In the genomic region with DNA sequence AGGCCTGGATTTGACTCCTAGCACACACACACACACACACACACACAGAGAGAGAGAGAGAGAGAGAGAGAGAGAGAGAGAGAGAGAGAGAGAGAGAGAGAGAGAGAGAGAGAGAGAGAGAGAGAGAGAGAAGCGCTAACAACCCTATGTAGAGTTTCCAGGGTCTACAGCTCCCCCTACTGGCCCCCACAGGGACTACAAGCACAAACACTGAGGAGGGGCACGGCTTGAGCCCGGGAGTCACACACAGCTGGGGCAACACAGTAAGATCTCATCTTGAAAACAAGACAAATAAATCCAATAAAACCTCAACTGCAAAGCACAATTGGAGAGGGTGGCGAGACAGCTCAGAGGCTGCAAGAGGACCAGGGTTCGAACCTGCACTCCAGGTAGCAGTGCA, we compare ENCODE assay signal across 9 mouse cellular contexts. TPM values are rescaled to one million over a fixed set of nuclear protein-coding genes. Genes with fewer than 3 reads are reported as not detected.
DNase-seq lines count a peak whose midpoint lies in the region; ATAC-seq and TF ChIP-seq lines count a peak whose summit lies in the region.
"Had no signal": no experiment of that assay in that cellular context is flagged by ENCODE, and none has a peak within 500 bp of the region (broad histone marks: within the 10 kb centered on the region; RNA-seq: fewer than 3 reads in every experiment).

No protein-coding gene starts in this region.

- no peak overlapping the region for H3K27ac ChIP-seq in kidney, adult 2 months (ENCODE audit: insufficient read depth, low read depth, low read length)
- no peak overlapping the region for H3K27ac ChIP-seq in kidney, embryonic 14.5 days (ENCODE audit: low read depth, low read length)
- no peak overlapping the region for H3K27ac ChIP-seq in ES-Bruce4 (ENCODE audit: insufficient read depth, low read length)
- H3K27ac ChIP-seq in liver, embryonic 14.5 days: no peak overlapping the region
- H3K27ac ChIP-seq: embryonic facial prominence, embryonic 12.5 days; limb, embryonic 12.5 days had no signal

- 53% methylated on average over 5 of the region's 5 CpGs for WGBS in kidney, adult 2 months
- WGBS in kidney, embryonic 14.5 days: 43% methylated on average over 5 of the region's 5 CpGs
- WGBS in liver, embryonic 14.5 days (ENCODE audit: insufficient replicate concordance): 38% methylated on average over 5 of the region's 5 CpGs

- no peaks in the 10 kb centered on the region for H3K27me3 ChIP-seq in kidney, adult 2 months (replicated peaks; ENCODE audit: control insufficient read depth, insufficient read depth, low read length)
- no peaks in the 10 kb centered on the region for H3K27me3 ChIP-seq in kidney, embryonic 14.5 days (ENCODE audit: control insufficient read depth, insufficient read depth, low read length)
- no peaks in the 10 kb centered on the region for H3K27me3 ChIP-seq in ES-Bruce4 (ENCODE audit: control insufficient read depth, insufficient read depth, low read length, poor library complexity, severe bottlenecking)
- H3K27me3 ChIP-seq in liver, embryonic 14.5 days (ENCODE audit: control insufficient read depth, insufficient read depth, low read length): no peaks in the 10 kb centered on the region

- no peak overlapping the region for H3K4me3 ChIP-seq in kidney, adult 2 months (ENCODE audit: insufficient read depth, low read depth, low read length)
- H3K4me3 ChIP-seq in kidney, embryonic 14.5 days (ENCODE audit: low read length): no peak overlapping the region
- H3K4me3 ChIP-seq in ES-Bruce4 (ENCODE audit: low read depth, low read length): no peak overlapping the region
- H3K4me3 ChIP-seq in liver, embryonic 14.5 days (ENCODE audit: insufficient read depth in 1 of 2, low read depth in 2 of 2, low read length in 2 of 2): no peak overlapping the region
- H3K4me3 ChIP-seq: embryonic facial prominence, embryonic 12.5 days; limb, embryonic 12.5 days had no signal

- ATAC-seq in kidney, embryonic 14.5 days (ENCODE audit: low FRiP score, low TSS enrichment): no peak
- ATAC-seq in liver, embryonic 14.5 days (ENCODE audit: insufficient read depth): no peak

- TF ChIP-seq CTCF in kidney, adult 2 months (conservative IDR thresholded peaks at IDR 0.05; ENCODE audit: insufficient read depth, insufficient read length, low read depth, low read length): peak; percentile 53
- TF ChIP-seq CTCF in ES-Bruce4 (IDR thresholded peaks at IDR 0.05; ENCODE audit: low read depth, low read length): peak; percentile 62
- TF ChIP-seq CTCF in liver, embryonic 14.5 days (IDR thresholded peaks at IDR 0.05; ENCODE audit: low read depth): peak; percentile 81

- H3K4me2 ChIP-seq in kidney, embryonic 14.5 days (replicated peaks; ENCODE audit: low read depth, low read length): no peak overlapping the region
- no peak overlapping the region for H3K4me2 ChIP-seq in liver, embryonic 14.5 days (ENCODE audit: low read depth)
- H3K4me2 ChIP-seq: embryonic facial prominence, embryonic 12.5 days; limb, embryonic 12.5 days had no signal

- peak; percentile 25 for DNase-seq in kidney, adult 2 months
- peak; percentile 33 for DNase-seq in adrenal gland, postnatal 25 days
- no peak for DNase-seq in liver, embryonic 14.5 days (ENCODE audit: low read depth in 3 of 3, low spot score in 3 of 3)
- no peak for DNase-seq in layer of hippocampus, postnatal 36 days
- no peak for DNase-seq in urinary bladder, postnatal 25 days (ENCODE audit: low spot score)

- no peak for TF ChIP-seq POLR2A in kidney, adult 2 months (IDR thresholded peaks at IDR 0.05; ENCODE audit: low read depth, low read length)
- no peak for TF ChIP-seq POLR2A in ES-Bruce4 (IDR thresholded peaks at IDR 0.05; ENCODE audit: insufficient read depth, low read length)

- H3K9ac ChIP-seq in kidney, embryonic 14.5 days (ENCODE audit: low read depth, low read length): no peak overlapping the region
- H3K9ac ChIP-seq in ES-Bruce4 (ENCODE audit: low read depth, poor library complexity, severe bottlenecking): no peak overlapping the region
- no peak overlapping the region for H3K9ac ChIP-seq in liver, embryonic 14.5 days (replicated peaks)
- H3K9ac ChIP-seq: embryonic facial prominence, embryonic 12.5 days; limb, embryonic 12.5 days had no signal

- H3K9me3 ChIP-seq in kidney, embryonic 14.5 days (ENCODE audit: control insufficient read depth, low read length): no peaks in the 10 kb centered on the region
- H3K9me3 ChIP-seq in ES-Bruce4 (replicated peaks; ENCODE audit: control insufficient read depth, insufficient read depth, low read length, poor library complexity, severe bottlenecking): no peaks in the 10 kb centered on the region
- H3K9me3 ChIP-seq in liver, embryonic 14.5 days (ENCODE audit: control insufficient read depth, low read length): no peaks in the 10 kb centered on the region
- H3K9me3 ChIP-seq: embryonic facial prominence, embryonic 12.5 days; limb, embryonic 12.5 days had no signal

- H3K36me3 ChIP-seq in kidney, adult 2 months (ENCODE audit: control insufficient read depth, insufficient read depth, low read length): no peaks in the 10 kb centered on the region
- H3K36me3 ChIP-seq in kidney, embryonic 14.5 days (ENCODE audit: control insufficient read depth, insufficient read depth, low read length): no peaks in the 10 kb centered on the region
- H3K36me3 ChIP-seq in ES-Bruce4 (ENCODE audit: control insufficient read depth, insufficient read depth, low read length, poor library complexity, severe bottlenecking): no peaks in the 10 kb centered on the region
- H3K36me3 ChIP-seq in liver, embryonic 14.5 days (replicated peaks; ENCODE audit: control insufficient read depth, insufficient read depth, low read depth): no peaks in the 10 kb centered on the region
- H3K36me3 ChIP-seq: embryonic facial prominence, embryonic 12.5 days; limb, embryonic 12.5 days had no signal

- H3K4me1 ChIP-seq in kidney, adult 2 months (ENCODE audit: control insufficient read depth, insufficient read depth, low read length): no peaks in the 10 kb centered on the region
- H3K4me1 ChIP-seq in kidney, embryonic 14.5 days (ENCODE audit: control insufficient read depth, insufficient read depth, low read length): 0 out of 2 replicates have a peak, but pooled peaks cover 3% of the 10 kb centered on the region
- no peaks in the 10 kb centered on the region for H3K4me1 ChIP-seq in ES-Bruce4 (ENCODE audit: control insufficient read depth, insufficient read depth, low read length)
- H3K4me1 ChIP-seq in liver, embryonic 14.5 days (replicated peaks; ENCODE audit: control insufficient read depth in 2 of 2, insufficient read depth in 2 of 2, low read length in 1 of 2): no peaks in the 10 kb centered on the region
- H3K4me1 ChIP-seq: embryonic facial prominence, embryonic 12.5 days; limb, embryonic 12.5 days had no signal

- TF ChIP-seq EP300 in ES-Bruce4 (IDR thresholded peaks at IDR 0.05; ENCODE audit: insufficient read depth, low read depth, low read length): no peak
- no peak for TF ChIP-seq EP300 in liver, embryonic 14.5 days (IDR thresholded peaks at IDR 0.05; ENCODE audit: low read depth)

RNA-seq across cellular contexts. Expression of gene 1700018B08Rik, which starts 11.7 kb away (rescaled TPM):
- 0.22 TPM in 1 of 2 replicates, not detected in the other for polyA plus RNA-seq in kidney, adult 2 months (2012; rRNA removed)
- polyA plus RNA-seq in kidney, embryonic 14.5 days (2014; fragmentation: Nextera tagmentation; extraction: Ambion mirVana): not detected in 2 replicates
- not detected in 2 replicates for polyA plus RNA-seq in ES-Bruce4 (2011; ENCODE audit: insufficient read depth, insufficient read length, low read depth, missing spikeins)
- not detected in 2 replicates for total RNA-seq in adrenal gland, postnatal 25 days (2021)
- polyA plus RNA-seq in liver, embryonic 14.5 days (2012; rRNA removed): not detected in 2 replicates
- polyA plus RNA-seq in liver, embryonic 14.5 days (2014; fragmentation: Nextera tagmentation; extraction: Ambion mirVana): not detected in 2 replicates
- total RNA-seq in layer of hippocampus, postnatal 36 days (2021): not detected
- polyA plus RNA-seq: embryonic facial prominence, embryonic 12.5 days; limb, embryonic 12.5 days had no signal

RNA-seq across cellular contexts. Expression of gene Fbxo31, which starts 46.2 kb away (rescaled TPM):
- polyA plus RNA-seq in kidney, adult 2 months (2012; rRNA removed): 16.2 and 16.4 TPM in 2 replicates
- polyA plus RNA-seq in kidney, embryonic 14.5 days (2014; fragmentation: Nextera tagmentation; extraction: Ambion mirVana): 15.5 and 17.0 TPM in 2 replicates
- polyA plus RNA-seq in ES-Bruce4 (2011; ENCODE audit: insufficient read depth, insufficient read length, low read depth, missing spikeins): 14.4 and 17.7 TPM in 2 replicates
- 39.1 and 46.2 TPM in 2 replicates for total RNA-seq in adrenal gland, postnatal 25 days (2021)
- 4.7 and 5.8 TPM in 2 replicates for polyA plus RNA-seq in liver, embryonic 14.5 days (2012; rRNA removed)
- 6.6 and 7.1 TPM in 2 replicates for polyA plus RNA-seq in liver, embryonic 14.5 days (2014; fragmentation: Nextera tagmentation; extraction: Ambion mirVana)
- 100 to 1,000 TPM; 106 to 108 TPM for total RNA-seq in layer of hippocampus, postnatal 36 days (2021)

RNA-seq across cellular contexts. Expression of gene Map1lc3b, which starts 57.8 kb away (rescaled TPM):
- 130 and 155 TPM in 2 replicates for polyA plus RNA-seq in kidney, adult 2 months (2012; rRNA removed)
- 204 and 205 TPM in 2 replicates for polyA plus RNA-seq in kidney, embryonic 14.5 days (2014; fragmentation: Nextera tagmentation; extraction: Ambion mirVana)
- 86.5 and 98.6 TPM in 2 replicates for polyA plus RNA-seq in ES-Bruce4 (2011; ENCODE audit: insufficient read depth, insufficient read length, low read depth, missing spikeins)
- 171 and 182 TPM in 2 replicates for total RNA-seq in adrenal gland, postnatal 25 days (2021)
- 19.4 and 20.9 TPM in 2 replicates for polyA plus RNA-seq in liver, embryonic 14.5 days (2012; rRNA removed)
- polyA plus RNA-seq in liver, embryonic 14.5 days (2014; fragmentation: Nextera tagmentation; extraction: Ambion mirVana): 147 TPM in 2 replicates
- total RNA-seq in layer of hippocampus, postnatal 36 days (2021): 100 to 1,000 TPM; 160 to 180 TPM

Comparison
In these comparisons a context has a peak if more than half of its experiments do, and no peak if none do; other contexts are left out.
1. DNase-seq: peak in kidney, adult 2 months (single experiment) and adrenal gland, postnatal 25 days (single experiment); none in liver, embryonic 14.5 days (0 of 3), layer of hippocampus, postnatal 36 days (0 of 2) and urinary bladder, postnatal 25 days (single experiment).
2. Peak in every context shown above with its lines, with median percentiles within 50 percentile points of each other: CTCF ChIP-seq.